Mouse (Mus musculus) hindbrain, embryonic 14.5 days (tissue): ENCODE results near the gene Cpn1. TPM values are rescaled to one million over a fixed set of nuclear protein-coding genes. Genes with fewer than 3 reads are reported as not detected.

Experiments
- polyA plus RNA-seq: library from polyadenylated mRNA; unstranded; fragments of >200 nt; fragmentation: Nextera tagmentation; extraction: Ambion mirVana; gene quantifications from 2 replicates; pipeline ENCODE4 v1.2.1, GENCODE M21; 2014

Cpn1 gene
- polyA plus RNA-seq, 1 experiment from 2014 or later, result 0.20 TPM

Other genes starting within 250 kb of the Cpn1 start
- 7.0 and 7.7 TPM in 2 replicates for gene Cutc, start 233.6 kb downstream of the Cpn1 start, polyA plus RNA-seq
- gene Cox15, start 233.6 kb downstream of the Cpn1 start, polyA plus RNA-seq, result 8.5 and 11.1 TPM in 2 replicates
- gene Abcc2, start 204.4 kb downstream of the Cpn1 start, polyA plus RNA-seq, result 0.03 and 0.07 TPM in 2 replicates
- 8.7 and 8.9 TPM in 2 replicates for gene Dnmbp, start 46.4 kb downstream of the Cpn1 start, polyA plus RNA-seq
- gene Cyp2c23, start 42.7 kb upstream of the Cpn1 start, polyA plus RNA-seq, result not detected in 2 replicates
- gene Erlin1, start 83.2 kb upstream of the Cpn1 start, polyA plus RNA-seq, result 17.1 and 17.8 TPM in 2 replicates
- 48.3 and 52.5 TPM in 2 replicates for gene Chuk, start 120.9 kb upstream of the Cpn1 start, polyA plus RNA-seq
- gene Cwf19l1, start 149.3 kb upstream of the Cpn1 start, polyA plus RNA-seq, result 29.7 and 36.6 TPM in 2 replicates
- 164 and 173 TPM in 2 replicates for gene Bloc1s2, start 159.9 kb upstream of the Cpn1 start, polyA plus RNA-seq
- gene Pkd2l1, start 205.9 kb upstream of the Cpn1 start, polyA plus RNA-seq, result 0.43 and 0.51 TPM in 2 replicates
- gene Scd3, start 216.7 kb upstream of the Cpn1 start, polyA plus RNA-seq, result 4.2 and 5.4 TPM in 2 replicates